Mouse (Mus musculus) cerebellum, adult 2 months (tissue): ENCODE results near the gene Phf11b.

Experiments used
- CTCF ChIP-seq: fragments of 200-500 bp; IDR thresholded peaks from 2 replicates; pipeline ENCODE4 v1.5.1; 2011; ENCODE audit warnings: low read depth, mild to moderate bottlenecking, control low read depth, low read length, moderate library complexity, borderline replicate concordance; ENCODE audit not compliant: insufficient read depth
- POLR2A ChIP-seq: fragments of 200-500 bp; IDR thresholded peaks from 2 replicates; pipeline ENCODE4 v1.6.1; 2011; ENCODE audit warnings: low read length, control low read depth, borderline replicate concordance; ENCODE audit not compliant: insufficient read depth

- TF ChIP-seq CTCF = no peak
- no peak for TF ChIP-seq POLR2A
These were observed 1.6 kb downstream of the Phf11b start for GRCm38 (mm10) chr14:59339541-59339940.
